9 mouse cellular contexts compared by ENCODE assay signal in the genomic region with DNA sequence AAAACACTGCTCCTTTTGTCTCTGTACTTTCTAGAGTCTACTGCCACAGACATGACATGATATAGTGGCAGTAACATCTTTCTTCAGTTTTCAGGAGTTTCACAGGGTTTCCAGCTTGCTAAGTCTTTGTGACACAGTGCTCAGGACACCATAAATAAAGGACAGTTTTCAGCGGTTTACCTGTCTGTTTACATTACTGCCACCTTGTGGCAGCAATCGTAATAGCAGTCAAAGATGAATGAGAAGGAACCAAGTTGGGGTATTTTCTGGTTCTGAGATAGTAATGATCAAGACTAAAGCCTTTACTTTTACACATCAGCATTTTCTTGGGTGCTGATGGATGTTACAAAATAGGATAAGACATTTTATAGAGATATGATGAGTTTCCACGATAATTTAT.
A peak's percentile ranks its signal among the peaks of the same experiment; 100 is the strongest.
DNase-seq lines count a peak whose midpoint lies in the region; ATAC-seq and TF ChIP-seq lines count a peak whose summit lies in the region.
"Had no signal": no experiment of that assay in that cellular context is flagged by ENCODE, and none has a peak within 500 bp of the region (broad histone marks: within the 10 kb centered on the region; RNA-seq: fewer than 3 reads in every experiment).

No protein-coding gene starts in this region.

- H3K4me3 ChIP-seq in gastrocnemius, adult 2 months = no peak overlapping the region
- no peak overlapping the region for H3K4me3 ChIP-seq in thymus, adult 2 months (ENCODE audit: control insufficient read depth, insufficient read depth, low read length)
- no peak overlapping the region for H3K4me3 ChIP-seq in lung, postnatal 0 days (ENCODE audit: low read depth, low read length)
- H3K4me3 ChIP-seq: midbrain, embryonic 12.5 days had no signal

- peak; percentile 43 for ATAC-seq in inflammation-experienced regulatory T-cells, adult 6 months
- ATAC-seq in lung, postnatal 0 days = no peak

- H3K4me2 ChIP-seq in lung, postnatal 0 days (replicated peaks; ENCODE audit: low read depth, low read length) = no peak overlapping the region
- H3K4me2 ChIP-seq: midbrain, embryonic 12.5 days had no signal

- DNase-seq in gastrocnemius, adult 2 months = no peak
- DNase-seq in gastrocnemius, postnatal 14 days = no peak
- peak; percentile 9 for DNase-seq in thymus, adult 2 months
- DNase-seq in thymus, postnatal 36 days = no peak
- peak; percentile 32 for DNase-seq in cerebellum, adult 8-10 months
- DNase-seq in lung, postnatal 0 days (ENCODE audit: low spot score) = peak; percentile 29
- DNase-seq in thymus, postnatal 4 days = peak; percentile 43

- intact Hi-C loops in gastrocnemius, adult 2 months (cut with DNase I) = loop anchor here (5.0 kb wide), 1 partner anchor 720 kb away; a partner anchor contains a TSS
- intact Hi-C loops in gastrocnemius, postnatal 14 days (cut with DNase I; ENCODE audit: low total_unique reads) = no loop called here

- TF ChIP-seq EP300 in lung, postnatal 0 days (IDR thresholded peaks at IDR 0.05) = no peak

- no peak overlapping the region for H3K27ac ChIP-seq in gastrocnemius, adult 2 months
- H3K27ac ChIP-seq in thymus, adult 2 months (ENCODE audit: control insufficient read depth, insufficient read depth, low read length) = no peak overlapping the region
- no peak overlapping the region for H3K27ac ChIP-seq in lung, postnatal 0 days (ENCODE audit: low read length)
- H3K27ac ChIP-seq: midbrain, embryonic 12.5 days had no signal

- no peaks in the 10 kb centered on the region for H3K9me3 ChIP-seq in lung, postnatal 0 days (ENCODE audit: low read length)
- H3K9me3 ChIP-seq: midbrain, embryonic 12.5 days had no signal

- WGBS in thymus, adult 2 months = 2% methylated on average over 3 of the region's 3 CpGs
- 5% methylated on average over 3 of the region's 3 CpGs for WGBS in lung, postnatal 0 days

- TF ChIP-seq CTCF in gastrocnemius, adult 2 months (IDR thresholded peaks at IDR 0.05) = peak; percentile 76
- TF ChIP-seq CTCF in thymus, adult 2 months (IDR thresholded peaks at IDR 0.05; ENCODE audit: borderline replicate concordance, control insufficient read depth, extremely low read depth, insufficient read depth, low read length, poor library complexity) = no peak
- peak; percentile 69 for TF ChIP-seq CTCF in lung, postnatal 0 days (IDR thresholded peaks at IDR 0.05)

- TF ChIP-seq POLR2A in thymus, adult 2 months (IDR thresholded peaks at IDR 0.05; ENCODE audit: control insufficient read depth, extremely low read depth, insufficient read depth, low read length, poor library complexity) = no peak

- H3K36me3 ChIP-seq in thymus, adult 2 months (ENCODE audit: control insufficient read depth, insufficient read depth, low read length) = no peaks in the 10 kb centered on the region
- no peaks in the 10 kb centered on the region for H3K36me3 ChIP-seq in lung, postnatal 0 days (ENCODE audit: insufficient read depth, low read length)
- H3K36me3 ChIP-seq: midbrain, embryonic 12.5 days had no signal

- no peak overlapping the region for H3K9ac ChIP-seq in lung, postnatal 0 days (replicated peaks; ENCODE audit: low read depth)
- H3K9ac ChIP-seq: midbrain, embryonic 12.5 days had no signal

- no peaks in the 10 kb centered on the region for H3K4me1 ChIP-seq in thymus, adult 2 months (replicated peaks; ENCODE audit: control insufficient read depth, insufficient read depth, low read length)
- H3K4me1 ChIP-seq in lung, postnatal 0 days (ENCODE audit: insufficient read depth, low read depth, low read length) = no peaks in the 10 kb centered on the region
- H3K4me1 ChIP-seq: midbrain, embryonic 12.5 days had no signal

- H3K27me3 ChIP-seq in thymus, adult 2 months (ENCODE audit: control insufficient read depth, insufficient read depth, low read length) = no peaks in the 10 kb centered on the region
- H3K27me3 ChIP-seq in lung, postnatal 0 days (replicated peaks; ENCODE audit: insufficient read depth, low read length) = no peaks in the 10 kb centered on the region
- H3K27me3 ChIP-seq: midbrain, embryonic 12.5 days had no signal

Comparison
In these comparisons a context has a peak if more than half of its experiments do, and no peak if none do; other contexts are left out.
1. DNase-seq: peak in thymus, adult 2 months (single experiment), cerebellum, adult 8-10 months (single experiment), lung, postnatal 0 days (single experiment) and thymus, postnatal 4 days (single experiment); none in gastrocnemius, adult 2 months (single experiment), gastrocnemius, postnatal 14 days (single experiment) and thymus, postnatal 36 days (0 of 2).